In genomic region chr10:99910011-99910723, GRCm38 (mm10) we compare ENCODE assay signal across 17 mouse cellular contexts.
"Had no signal": no experiment of that assay in that cellular context is flagged by ENCODE, and none has a peak within 500 bp of the region (broad histone marks: within the 10 kb centered on the region; RNA-seq: fewer than 3 reads in every experiment).

No protein-coding gene starts in this region.

- H3K9me3 ChIP-seq: kidney, embryonic 15.5 days; liver, embryonic 13.5 days; lung, embryonic 15.5 days; megakaryocyte, embryonic 14.5 days; midbrain, embryonic 10.5 days; neural tube, embryonic 13.5 days; stomach, embryonic 15.5 days had no signal

- H3K4me1 ChIP-seq: liver, embryonic 13.5 days; lung, embryonic 15.5 days; midbrain, embryonic 10.5 days; neural tube, embryonic 13.5 days; stomach, embryonic 15.5 days had no signal

- H3K27me3 ChIP-seq: kidney, embryonic 15.5 days; liver, embryonic 13.5 days; lung, embryonic 15.5 days; megakaryocyte, embryonic 14.5 days; neural tube, embryonic 13.5 days; stomach, embryonic 15.5 days had no signal

- H3K4me2 ChIP-seq: kidney, embryonic 15.5 days; liver, embryonic 13.5 days; lung, embryonic 15.5 days; neural tube, embryonic 13.5 days; stomach, embryonic 15.5 days had no signal

- H3K36me3 ChIP-seq: kidney, embryonic 15.5 days; liver, embryonic 13.5 days; lung, embryonic 15.5 days; midbrain, embryonic 10.5 days; neural tube, embryonic 13.5 days; stomach, embryonic 15.5 days had no signal

- DNase-seq: kidney, adult 8-10 months; kidney, postnatal 10 days; kidney, postnatal 36 days; liver, embryonic 13.5 days; lung, postnatal 10 days; lung, postnatal 36 days; midbrain, embryonic 14.5 days; retina, postnatal 1 day; right cerebral cortex, postnatal 25 days; spleen, adult 18-20 months; thymus, postnatal 25 days had no signal

- H3K4me3 ChIP-seq: kidney, embryonic 15.5 days; liver, embryonic 13.5 days; lung, embryonic 15.5 days; megakaryocyte, embryonic 14.5 days; midbrain, embryonic 10.5 days; neural tube, embryonic 13.5 days; stomach, embryonic 15.5 days had no signal

- H3K9ac ChIP-seq: kidney, embryonic 15.5 days; liver, embryonic 13.5 days; lung, embryonic 15.5 days; neural tube, embryonic 13.5 days; stomach, embryonic 15.5 days had no signal

- H3K27ac ChIP-seq: kidney, embryonic 15.5 days; liver, embryonic 13.5 days; lung, embryonic 15.5 days; midbrain, embryonic 10.5 days; neural tube, embryonic 13.5 days; stomach, embryonic 15.5 days had no signal
